Mouse (Mus musculus) WW6 (cell line): ENCODE measurements around the gene Olfr191.
"Not testable (repeated sequence)": the region's sequence is repeated elsewhere in the genome, so short reads cannot be mapped to it uniquely, and the experiment has no call there.

Experiments used
- DNase-seq: peaks from one replicate; pipeline ENCODE4 v3.0.0-alpha.2; 2013; ENCODE audit warnings: low read depth, low spot score

Gene Olfr191

DNA sequence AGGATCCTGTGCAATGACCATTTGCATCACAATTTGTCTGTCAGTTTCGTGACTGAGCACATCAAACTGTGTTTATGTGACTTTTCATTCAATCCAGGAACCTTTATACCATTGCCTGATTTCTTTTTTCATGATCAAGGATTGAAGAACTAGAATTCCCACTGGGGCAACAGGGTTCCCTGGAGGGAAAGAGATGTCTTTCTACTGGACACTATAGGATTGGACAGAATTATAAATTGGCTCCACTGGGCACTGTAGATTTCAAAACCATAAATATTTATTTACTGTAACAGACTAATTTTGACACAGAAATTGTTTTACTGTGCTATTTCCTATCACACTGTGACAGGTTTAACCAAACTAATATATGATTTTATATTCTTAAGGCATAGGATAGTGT, at the start of gene Olfr191:
Gene Olfr191, minus strand, starts transcription at position 101 of the 400 bp plus-strand sequence.
- DNase-seq, result not testable (repeated sequence)

DNA sequence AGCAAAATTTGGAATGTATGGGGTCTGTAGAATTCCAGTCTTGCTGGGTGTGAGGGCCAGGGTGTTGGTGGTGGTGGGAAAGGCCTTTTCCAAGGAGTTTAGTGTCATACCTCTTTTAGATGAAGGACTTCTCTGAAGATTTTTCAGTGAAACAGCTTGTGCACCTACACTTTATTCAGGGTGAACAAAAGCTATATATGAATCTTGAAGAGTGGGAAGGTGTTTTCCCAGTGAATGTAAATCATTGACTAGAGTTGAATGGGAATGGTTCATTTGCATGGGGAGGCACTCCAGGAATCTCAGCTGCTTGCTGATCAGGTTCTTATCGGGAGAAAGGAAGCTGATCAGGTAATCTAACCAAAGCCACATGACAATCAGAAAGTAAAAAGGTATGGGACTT, 41.1 kb upstream of the Olfr191 start:
- DNase-seq, result no peak

DNA sequence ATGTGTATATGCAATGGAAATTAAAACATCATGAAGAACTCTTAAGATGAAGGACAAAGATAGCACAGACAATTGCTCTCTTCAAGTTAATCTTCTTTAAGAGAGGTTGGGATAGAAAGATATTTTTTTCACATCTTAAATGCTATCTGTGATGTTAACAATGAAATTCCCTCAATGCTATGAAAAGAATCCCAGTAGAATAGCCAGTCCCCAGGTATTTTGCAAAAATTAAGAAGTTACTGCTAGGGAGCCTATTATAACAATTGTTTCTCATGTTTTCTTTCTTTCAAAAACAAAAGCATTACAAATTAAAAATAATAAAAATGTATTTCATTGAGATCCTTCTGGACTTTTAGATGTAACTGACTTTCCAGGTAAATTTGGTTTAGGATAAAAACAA, 31.3 kb upstream of the Olfr191 start, which contains the start of gene Olfr194:
Gene Olfr194, minus strand, starts transcription at position 101 of the 400 bp plus-strand sequence.
- no peak for DNase-seq

DNA sequence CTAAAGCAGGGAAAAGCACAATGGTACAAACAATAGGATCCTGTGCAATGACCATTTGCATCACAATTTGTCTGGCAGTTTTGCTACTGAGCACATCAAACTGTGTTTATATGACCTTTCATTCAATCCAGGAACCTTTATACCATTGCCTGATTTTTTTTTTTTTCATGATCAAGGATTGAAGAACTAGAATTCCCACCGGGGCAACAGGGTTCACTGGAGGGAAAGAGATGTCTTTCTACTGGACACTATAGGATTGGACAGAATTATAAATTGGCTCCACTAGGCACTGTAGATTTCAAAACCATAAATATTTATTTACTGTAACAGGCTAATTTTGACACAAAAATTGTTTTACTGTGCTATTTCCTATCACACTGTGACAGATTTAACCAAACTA, 22.2 kb upstream of the Olfr191 start, which contains the start of gene Olfr193:
Gene Olfr193, minus strand, starts transcription at position 101 of the 400 bp plus-strand sequence.
- DNase-seq, result no peak

DNA sequence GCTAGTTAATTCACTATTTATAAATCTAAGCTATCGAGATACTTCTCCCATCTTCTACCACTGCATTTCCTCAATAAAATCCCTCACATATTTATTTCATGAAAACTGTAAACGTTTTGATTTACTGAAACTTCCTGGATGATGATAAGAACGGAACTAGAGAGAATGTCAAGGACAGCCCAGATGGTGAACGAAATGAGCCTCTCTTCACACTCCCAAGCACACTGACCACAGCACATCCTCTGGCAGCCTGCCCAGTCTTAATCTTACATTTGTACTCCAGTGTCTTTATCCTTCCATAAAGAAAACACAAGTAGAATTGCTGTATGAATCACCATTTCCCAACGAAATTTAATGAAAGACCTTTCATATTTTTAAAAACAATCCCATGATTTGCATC, 18.9 kb upstream of the Olfr191 start:
- DNase-seq, result not testable (repeated sequence)

DNA sequence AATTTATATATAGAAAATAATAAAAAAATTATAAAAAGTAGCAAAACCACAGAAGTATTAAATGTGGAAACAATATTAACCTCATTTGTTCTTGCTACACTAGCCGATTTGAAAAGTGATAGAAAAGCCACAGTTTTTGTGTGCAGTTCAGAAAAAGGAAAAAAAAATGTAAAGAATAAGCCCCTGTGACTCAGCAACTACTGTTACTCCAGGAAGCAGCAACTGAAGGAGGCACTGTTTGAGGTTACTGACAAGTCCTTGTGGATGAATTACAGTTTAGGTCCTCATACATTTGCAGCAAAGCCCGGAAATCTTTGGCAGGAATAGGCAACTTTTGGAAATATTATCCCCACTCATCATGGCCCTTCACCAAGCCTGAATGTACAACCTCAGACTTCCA, 15.7 kb upstream of the Olfr191 start:
- no peak for DNase-seq

DNA sequence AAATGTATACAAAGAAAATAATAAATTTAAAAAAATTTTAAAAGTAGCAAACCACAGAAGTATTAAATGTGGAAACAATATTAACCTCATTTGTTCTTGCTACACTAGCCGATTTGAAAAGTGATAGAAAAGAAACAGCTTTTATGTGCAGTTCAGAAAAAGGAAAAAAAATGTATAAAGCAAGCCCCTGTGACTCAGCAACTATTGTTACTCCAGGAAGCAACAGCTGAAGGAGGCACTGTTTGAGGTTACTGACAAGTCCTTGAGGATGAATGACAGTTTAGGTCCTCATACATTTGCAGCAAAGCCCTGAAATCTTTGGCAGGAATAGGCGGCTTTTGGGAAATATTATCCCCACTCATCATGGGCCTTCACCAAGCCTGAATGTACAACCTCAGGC, 8.5 kb downstream of the Olfr191 start:
- DNase-seq, result not testable (repeated sequence)

DNA sequence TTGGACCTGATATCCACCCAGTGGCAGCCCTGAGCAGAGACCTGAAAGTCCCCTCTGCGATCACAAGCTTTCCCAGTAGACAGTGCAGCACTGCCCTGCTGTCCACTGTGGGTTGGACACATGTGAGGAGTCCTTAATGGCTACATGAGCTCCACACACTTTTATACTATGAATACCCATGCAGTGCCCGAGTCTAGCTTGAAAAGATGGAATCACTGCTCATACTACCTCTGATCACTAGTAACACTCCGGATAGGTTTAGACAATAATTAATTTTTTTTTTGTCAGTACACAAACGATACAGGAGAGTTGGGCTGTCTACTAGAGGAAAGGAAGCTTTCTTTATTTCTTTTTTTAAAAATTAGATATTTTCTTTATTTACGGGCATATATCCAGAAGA, 11.7 kb downstream of the Olfr191 start, which contains the start of gene Olfr190:
Gene Olfr190, minus strand, starts transcription at position 101 of the 400 bp plus-strand sequence.
- DNase-seq, result no peak

DNA sequence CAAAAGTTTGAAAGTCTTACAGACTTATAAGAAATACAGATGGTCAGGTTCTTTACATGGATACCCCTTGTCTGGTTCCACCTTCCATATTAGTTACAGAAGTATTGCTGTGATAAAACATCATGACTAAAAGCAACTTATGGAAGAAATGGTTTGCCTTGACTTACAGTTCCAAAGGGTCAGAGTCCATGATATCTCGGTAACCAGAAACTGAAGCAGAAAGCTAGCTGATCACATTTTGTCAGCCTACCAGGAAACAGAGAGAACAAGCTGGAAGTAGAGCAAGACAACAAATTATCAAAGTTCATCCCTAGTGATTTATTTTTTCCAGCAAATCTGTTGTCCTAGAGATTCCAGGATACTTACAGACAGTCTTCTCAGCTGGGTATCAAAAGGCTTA, 16.1 kb downstream of the Olfr191 start:
- DNase-seq, result no peak

DNA sequence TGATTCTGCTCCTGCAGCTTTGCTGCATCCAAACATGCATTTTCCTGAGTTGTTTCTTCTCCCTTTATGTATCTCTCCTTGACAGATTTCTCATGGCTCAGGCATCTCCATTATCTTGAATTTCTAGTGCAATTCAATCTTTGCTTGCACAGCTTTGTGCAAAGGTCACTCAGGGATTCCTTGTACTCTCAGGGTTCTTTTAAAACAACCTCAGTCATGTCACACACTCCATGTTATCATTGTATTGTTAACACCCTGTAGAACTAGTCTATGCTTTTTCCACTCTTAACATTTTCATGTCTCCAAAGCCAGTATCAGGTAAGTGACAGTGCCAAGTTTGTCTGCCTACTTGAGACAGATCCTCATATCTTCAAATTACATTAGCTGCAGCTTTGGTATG, 17.9 kb downstream of the Olfr191 start:
- DNase-seq, result no peak

DNA sequence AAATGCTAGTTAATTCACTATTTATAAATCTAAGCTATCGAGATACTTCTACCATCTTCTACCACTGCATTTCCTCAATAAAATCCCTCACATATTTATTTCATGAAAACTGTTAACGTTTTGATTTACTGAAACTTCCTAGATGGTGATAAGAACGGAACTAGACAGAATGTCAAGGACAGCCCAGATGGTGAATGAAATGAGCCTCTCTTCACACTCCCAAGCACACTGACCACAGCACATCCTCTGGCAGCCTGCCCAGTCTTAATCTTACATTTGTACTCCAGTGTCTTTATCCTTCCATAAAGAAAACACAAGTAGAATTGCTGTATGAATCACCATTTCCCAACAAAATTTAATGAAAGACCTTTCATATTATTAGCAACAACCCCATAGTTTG, 27.2 kb downstream of the Olfr191 start:
- not testable (repeated sequence) for DNase-seq

DNA sequence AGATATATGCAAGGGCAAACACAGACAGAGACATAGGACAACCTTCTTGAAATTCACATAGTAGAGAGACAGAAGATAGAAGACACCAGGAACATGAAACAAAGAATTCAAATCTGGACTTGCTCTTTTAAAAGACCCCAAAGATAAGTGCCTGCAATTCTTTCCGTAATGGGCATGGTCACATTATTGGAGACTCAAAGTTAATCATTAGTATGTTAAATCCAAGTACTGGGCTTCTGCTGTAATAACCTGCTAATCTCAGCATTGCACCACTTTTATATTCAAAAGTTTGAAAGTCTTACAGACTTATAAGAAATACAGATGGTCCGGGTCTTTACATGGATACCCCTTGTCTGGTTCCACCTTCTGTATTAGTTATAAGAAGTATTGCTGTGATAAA, 40.3 kb downstream of the Olfr191 start:
- not testable (repeated sequence) for DNase-seq

DNA sequence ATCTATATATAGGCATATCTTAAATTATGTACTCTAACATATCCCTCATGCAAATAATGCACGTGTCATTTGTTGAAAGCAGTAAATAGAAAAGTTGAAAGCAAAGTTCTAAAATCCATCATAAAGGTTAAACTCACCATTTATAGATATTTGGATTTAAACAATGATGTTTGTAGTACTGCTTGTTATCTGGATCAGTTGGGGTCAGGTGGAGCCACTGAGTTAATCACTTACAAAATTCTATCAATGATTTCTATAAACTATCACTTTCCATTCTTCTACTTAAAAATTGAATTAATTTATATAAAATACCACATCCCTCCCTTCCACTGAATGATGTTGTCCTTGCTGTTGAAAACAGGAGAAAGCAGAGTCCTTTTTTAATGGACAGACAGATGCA, 40.8 kb downstream of the Olfr191 start:
- no peak for DNase-seq

DNA sequence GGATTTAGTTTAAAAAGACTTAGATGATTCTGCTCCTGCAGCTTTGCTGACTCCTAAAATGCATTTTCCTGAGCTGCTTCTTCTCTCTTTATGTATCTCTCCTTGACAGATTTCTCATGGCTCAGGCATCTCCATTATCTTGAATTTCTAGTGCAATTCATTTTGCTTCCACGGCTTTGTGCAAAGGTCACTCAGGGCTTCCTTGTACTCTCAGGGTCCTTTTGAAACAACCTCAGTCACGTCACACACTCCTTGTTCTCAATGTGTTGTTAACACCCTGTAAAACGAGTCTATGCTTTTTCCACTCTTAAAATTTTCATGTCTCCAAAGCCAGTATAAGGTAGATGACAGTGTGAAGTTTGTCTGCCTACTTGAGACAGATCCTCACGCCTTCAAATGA, 42.0 kb downstream of the Olfr191 start:
- no peak for DNase-seq

DNA sequence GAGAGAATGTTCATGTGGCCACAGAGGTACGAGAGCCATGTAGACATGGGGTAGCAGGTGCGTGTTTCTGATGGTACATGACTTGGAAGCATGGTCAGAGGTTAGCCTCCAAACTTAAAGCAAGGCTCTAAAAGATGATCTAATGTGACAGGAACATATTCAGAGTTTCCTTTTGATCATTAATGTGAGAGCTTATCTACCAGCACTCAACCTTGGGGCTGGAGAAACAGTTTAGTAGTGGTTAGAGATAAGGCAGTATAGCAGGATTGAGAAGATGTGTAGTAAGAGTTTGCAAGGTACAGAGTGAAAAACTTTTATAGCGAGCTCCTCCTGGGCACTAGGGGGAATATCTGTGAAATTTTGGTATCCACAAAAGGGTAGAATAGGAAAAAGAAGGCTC, 43.8 kb downstream of the Olfr191 start:
- no peak for DNase-seq

DNA sequence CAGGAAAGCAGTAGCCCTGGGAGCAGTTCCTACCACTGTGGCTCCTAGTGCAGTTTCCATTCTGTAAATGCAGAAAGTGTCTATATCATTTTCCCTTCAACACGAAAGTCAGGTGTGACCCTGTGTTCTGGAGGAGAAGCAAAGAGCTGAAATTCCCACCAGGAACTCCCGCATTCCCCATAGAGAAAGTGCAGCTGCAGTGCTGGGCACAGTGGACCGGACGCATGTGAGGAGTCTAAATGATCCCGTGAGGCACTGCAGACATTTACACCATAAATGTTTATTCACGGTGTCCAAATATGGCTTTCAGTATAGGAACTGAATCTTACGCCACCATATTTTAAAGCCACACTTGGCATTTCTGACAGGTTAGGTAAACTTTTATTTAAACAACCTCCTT, 49.9 kb downstream of the Olfr191 start, which contains the start of gene Olfr187:
Gene Olfr187, minus strand, starts transcription at position 58 of the 400 bp plus-strand sequence.
- DNase-seq, result no peak
